Mouse (Mus musculus) large intestine, adult 2 months (tissue): ENCODE measurements around the gene Tmem131l. TPM values are rescaled to one million over a fixed set of nuclear protein-coding genes. Genes with fewer than 3 reads are reported as not detected.

ENCODE experiments used
- DNase-seq: peaks from one replicate; pipeline ENCODE4 v3.0.0-alpha.2; 2012; ENCODE audit warnings: low read depth, low spot score
- WGBS: fragments of 180-500 bp; shearing (Covaris S2); methylation state at CpG from one replicate; pipeline ENCODE4 v1.1.7; 2018; 5-methylcytosine and 5-hydroxymethylcytosine counted together
- polyA plus RNA-seq: library from polyadenylated mRNA; depleted of rRNA; stranded (reverse); fragments of >200 nt; gene quantifications from 2 replicates; pipeline ENCODE4 v1.2.3, GENCODE M21; 2012; rRNA removed

Tmem131l gene
- polyA plus RNA-seq, result 14.2 and 14.4 TPM in 2 replicates

DNA sequence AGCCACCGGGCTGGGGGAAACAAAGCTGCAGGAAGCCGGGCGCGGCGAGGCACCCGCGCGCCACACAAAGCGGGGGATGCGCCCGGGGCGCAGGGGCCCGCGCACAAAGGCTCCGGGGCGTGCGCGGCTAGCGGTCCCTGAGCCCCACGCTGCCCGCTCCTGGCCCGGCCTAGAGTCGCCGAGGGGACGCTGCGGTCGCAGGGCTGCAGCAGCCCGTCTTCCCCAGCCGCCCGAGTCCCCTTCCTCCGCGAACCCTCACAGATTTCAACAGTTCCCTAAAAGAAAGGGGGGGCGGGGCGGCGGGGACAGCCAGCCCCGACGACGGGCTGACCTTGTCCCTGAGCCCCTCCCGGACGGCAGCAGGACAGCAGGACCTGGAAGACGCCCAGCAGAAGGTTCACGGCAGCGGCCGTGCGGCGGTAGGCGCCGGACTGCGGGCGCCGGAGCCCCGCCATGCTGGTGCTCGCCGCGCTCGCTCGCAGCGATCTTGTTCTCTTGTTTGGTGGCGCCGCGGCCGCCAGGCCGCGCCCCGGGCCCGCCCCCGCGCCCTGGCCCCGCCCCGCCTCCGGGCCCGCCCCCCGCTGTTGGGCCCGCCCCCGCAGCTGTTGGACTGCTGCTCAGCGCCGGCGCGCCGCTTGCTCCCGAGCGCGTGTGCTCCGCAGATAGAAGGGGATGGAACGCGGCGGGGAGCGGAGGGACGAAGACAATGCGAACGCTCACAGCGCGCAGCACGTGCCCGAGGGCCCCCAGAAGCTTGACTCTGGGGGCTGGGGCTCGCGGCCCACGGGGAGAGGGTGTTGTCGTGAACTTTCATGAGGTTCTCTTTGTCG is at the start of gene Tmem131l:
TSS of gene Tmem131l (minus strand) at position 530 of the 830 bp plus-strand sequence.
- no peak for DNase-seq
- WGBS, result 2% methylated on average over 100 of the region's 100 CpGs

DNA sequence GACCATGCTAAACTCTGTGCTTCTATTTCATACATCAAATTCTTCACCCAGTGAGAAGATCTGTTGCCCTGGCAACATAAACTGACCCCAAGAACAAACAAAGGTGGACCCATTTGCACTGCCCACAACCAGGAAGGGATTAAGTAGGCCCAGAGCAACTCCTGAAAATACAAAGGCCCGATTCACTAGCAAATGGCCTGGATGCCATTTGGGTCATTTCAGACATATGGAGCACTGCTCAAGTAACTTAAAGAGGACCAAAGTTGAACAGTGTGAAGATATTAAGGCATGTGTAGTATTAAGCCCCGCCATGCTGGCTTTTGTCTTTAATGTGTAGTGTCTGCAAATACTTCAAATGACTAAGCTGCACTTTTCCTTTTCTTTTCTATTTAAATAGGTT is 46.9 kb upstream of the Tmem131l start:
- DNase-seq, result no peak
- WGBS, result 79% methylated on average over 2 of the region's 2 CpGs

- no peak for DNase-seq
- 51% methylated on average over 7 of the region's 7 CpGs for WGBS
Measured at GRCm38 (mm10) chr3:84086337-84086736, 46.4 kb upstream of the Tmem131l start.

- DNase-seq, result no peak
- WGBS, result 77% methylated on average over 9 of the region's 9 CpGs
Measured at GRCm38 (mm10) chr3:84085429-84085828, 45.5 kb upstream of the Tmem131l start.

DNA sequence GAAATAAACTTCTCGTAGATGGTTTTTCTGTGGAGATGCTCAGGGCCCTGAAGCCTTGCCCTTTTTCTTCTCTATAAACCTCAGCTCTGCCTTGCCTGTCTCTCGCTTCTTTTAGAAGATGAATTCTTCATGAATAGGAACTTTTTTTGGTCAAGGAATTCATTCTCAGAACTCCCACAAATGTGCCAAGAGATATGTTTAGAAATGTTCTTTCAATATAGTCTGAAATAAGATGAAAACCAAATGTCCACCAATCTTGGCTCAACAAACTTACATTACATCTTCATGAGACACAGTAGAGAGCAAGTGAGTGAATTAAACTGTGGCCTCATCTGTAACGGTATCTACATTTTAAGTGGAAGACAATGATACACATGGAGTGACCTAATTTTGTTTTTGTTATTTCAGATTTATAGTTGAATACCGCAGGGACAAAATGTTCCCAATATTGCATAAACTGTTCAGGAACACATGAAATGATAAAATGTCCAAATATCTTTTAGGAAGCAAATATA is 41.3 kb upstream of the Tmem131l start:
- whole genome bisulfite sequencing, result 82% methylated on average over 4 of the region's 4 CpGs
- no peak for DNase-seq

DNA sequence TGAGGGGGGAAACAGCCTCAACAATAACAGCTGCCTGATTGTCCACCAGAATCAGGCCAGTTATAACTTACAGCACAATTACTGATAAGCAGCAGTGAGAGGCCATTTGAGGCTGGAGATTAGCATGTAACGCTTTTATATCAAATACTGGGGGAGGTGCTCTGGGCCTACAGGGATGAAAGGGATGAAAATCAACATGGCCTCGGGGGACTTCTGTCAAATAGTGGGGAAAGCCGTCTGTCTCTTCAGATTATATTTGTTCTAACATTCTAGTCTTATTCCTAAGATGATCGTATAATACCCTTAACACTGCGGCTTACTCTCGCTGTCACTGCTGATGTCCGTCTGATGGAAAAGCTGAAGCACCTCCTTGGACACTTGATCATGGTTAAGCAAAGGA is 40.1 kb upstream of the Tmem131l start:
- DNase-seq, result no peak
- WGBS, result 90% methylated on average over 7 of the region's 7 CpGs

DNA sequence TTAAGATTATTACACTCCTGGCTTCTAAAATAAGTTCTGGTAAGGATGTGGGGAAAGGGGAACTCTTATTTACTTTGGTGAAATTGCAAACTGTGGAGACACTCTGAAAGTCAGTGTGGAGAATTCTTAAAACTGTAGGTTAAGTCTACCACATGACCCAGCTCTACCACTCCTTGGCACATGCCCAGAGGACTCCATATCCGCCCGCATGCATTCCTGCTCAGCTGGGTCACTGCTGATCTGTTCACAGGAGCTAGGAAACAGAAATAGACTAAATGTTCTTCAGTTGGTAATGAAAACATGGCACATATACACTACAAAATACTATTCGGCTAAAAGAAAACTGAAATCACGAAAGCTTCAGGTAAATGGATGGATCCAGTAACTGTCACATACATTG is 37.5 kb upstream of the Tmem131l start:
- 78% methylated on average over 4 of the region's 4 CpGs for WGBS
- DNase-seq, result no peak

- WGBS, result 83% methylated on average over 13 of the region's 13 CpGs
- no peak for DNase-seq
Measured at GRCm38 (mm10) chr3:84076543-84077332, 36.8 kb upstream of the Tmem131l start.

DNA sequence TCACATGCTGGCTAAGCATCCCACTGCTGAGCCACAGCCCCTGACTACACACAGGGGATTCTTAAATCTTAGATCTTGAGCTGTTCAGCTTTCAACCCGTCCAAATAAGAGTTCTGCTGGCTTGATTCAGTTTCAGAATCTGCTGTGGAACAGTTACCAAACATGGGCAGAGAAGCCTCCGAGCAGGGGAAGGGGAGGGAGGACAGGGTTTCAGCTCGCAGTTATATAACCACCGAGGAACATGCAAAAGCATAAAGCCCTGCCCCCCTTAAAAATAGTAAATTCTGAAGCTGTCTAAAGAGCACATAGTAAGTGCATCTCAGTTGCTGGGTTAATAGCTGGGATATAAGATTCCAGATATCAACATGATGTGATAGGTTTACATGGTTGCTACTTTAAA is 35.5 kb upstream of the Tmem131l start:
- 67% methylated on average over 4 of the region's 4 CpGs for WGBS
- DNase-seq, result no peak

DNA sequence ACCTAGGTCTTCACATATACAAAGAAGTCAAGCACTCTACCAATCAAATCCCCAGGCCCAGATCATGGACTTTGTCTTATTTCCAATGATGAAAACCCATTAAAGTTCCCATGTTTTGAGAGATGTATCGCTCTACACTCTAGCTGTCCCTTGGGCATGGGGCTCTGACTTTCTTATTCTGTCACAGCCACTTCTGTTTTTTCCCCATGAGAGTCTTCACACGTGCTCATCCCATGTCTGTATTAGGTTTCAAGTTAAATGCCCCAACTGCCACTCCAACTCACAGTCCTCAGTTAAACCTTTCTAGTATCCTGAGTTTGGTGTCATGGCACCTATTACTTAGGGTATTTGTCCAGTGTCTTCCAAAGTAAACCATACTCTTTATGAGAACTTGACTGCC is 34.8 kb upstream of the Tmem131l start:
- WGBS, result 84% methylated on average over 2 of the region's 2 CpGs
- DNase-seq, result no peak

GRCm38 (mm10) chr3:84071641-84072040 is 31.7 kb upstream of the Tmem131l start:
- 25% methylated on average over 2 of the region's 2 CpGs for WGBS
- DNase-seq, result no peak

GRCm38 (mm10) chr3:84070811-84071210 is 30.8 kb upstream of the Tmem131l start:
- 85% methylated on average over 8 of the region's 8 CpGs for WGBS
- DNase-seq, result no peak

DNA sequence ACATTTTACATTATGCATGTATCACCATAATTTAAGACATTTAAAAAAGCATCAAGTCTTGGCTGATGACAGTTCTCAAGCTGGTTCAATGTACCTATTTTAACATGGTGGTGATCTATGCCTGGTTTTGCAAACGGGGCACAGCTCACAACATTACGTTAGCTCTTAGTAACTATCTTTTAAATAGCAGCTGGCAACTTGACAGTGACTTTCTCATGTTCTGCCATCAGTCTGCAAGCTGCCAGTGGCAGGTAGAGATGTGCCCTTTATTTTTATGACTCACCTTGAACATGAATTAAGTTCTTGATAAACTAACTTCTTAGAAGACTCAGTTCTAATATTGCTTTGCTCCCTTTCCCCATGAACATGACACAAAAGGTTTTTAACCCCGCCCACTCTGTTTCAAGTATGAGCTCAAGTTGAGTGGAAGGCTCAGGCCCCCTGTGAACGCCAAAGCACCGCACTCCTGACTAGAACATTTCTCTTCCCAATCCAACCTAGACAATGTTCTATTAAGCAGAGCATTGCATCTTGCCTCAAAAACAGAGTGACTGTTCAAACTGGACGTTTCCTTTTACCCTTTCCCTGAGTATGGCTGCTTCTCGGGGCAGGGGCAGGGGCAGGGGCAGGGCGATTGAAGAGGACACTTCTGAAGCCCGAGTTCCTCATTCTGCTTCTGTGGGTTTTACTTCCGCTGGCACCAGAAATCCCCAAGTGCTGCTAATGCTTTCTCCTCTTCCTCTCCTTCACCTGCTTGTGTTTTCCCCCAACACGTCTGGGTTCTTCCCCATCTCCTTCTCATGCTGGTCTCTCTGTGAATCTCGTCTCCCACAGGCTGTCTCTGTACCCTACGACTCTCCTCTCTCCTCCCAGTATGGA is 29.1 kb upstream of the Tmem131l start:
- DNase-seq, result no peak

GRCm38 (mm10) chr3:84065825-84066224 is 25.9 kb upstream of the Tmem131l start:
- 77% methylated on average over 4 of the region's 4 CpGs for WGBS
- DNase-seq, result no peak

More for the DNA sequence above, 29.1 kb upstream of the Tmem131l start:
- WGBS, result 76% methylated on average over 13 of the region's 13 CpGs

DNA sequence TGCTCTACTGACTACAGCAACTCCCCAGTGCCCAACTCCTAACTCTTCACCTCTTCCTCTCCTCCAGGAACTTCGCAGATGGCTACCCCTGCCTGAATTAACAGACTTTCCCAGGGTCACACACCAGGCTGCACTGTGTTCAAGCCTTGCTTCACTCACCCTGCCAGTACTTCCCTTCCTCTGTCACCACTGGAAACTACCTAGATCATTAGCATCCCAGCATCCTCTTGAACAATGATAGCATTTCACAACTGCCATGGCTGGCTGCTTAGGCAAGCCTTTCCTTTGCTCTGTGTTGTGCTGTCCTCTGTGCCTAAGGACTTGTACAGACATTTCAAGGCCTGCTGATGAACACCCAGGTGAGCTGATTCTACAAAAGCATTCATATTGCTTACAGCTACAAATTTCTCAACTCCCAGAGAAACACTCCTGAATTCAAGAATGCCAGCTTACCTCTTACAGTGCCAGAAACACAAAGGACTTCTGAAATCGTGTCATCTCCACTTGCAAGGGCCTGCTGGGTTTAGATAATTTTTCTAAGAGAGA is 23.5 kb upstream of the Tmem131l start:
- DNase-seq, result no peak

GRCm38 (mm10) chr3:84061523-84062453 is 21.8 kb upstream of the Tmem131l start:
- no peak for DNase-seq
- 35% methylated on average over 13 of the region's 13 CpGs for WGBS

More for the DNA sequence above, 23.5 kb upstream of the Tmem131l start:
- WGBS, result 97% methylated on average over 2 of the region's 2 CpGs

- WGBS, result 89% methylated on average over 5 of the region's 5 CpGs
- no peak for DNase-seq
Measured at GRCm38 (mm10) chr3:84060946-84061345, 21.0 kb upstream of the Tmem131l start.

- no peak for DNase-seq
- WGBS, result 47% methylated on average over 4 of the region's 4 CpGs
Measured at GRCm38 (mm10) chr3:84060128-84060527, 20.2 kb upstream of the Tmem131l start.
